Mouse (Mus musculus): Measurements from ENCODE around the gene Umod.
A peak's percentile ranks its signal among the peaks of the same experiment; 100 is the strongest.

Gene Umod

GRCm38 (mm10) chr7:119479256-119479655 lies at the start of gene Umod:
Umod (minus strand) TSS chr7:119479282.
- no peak for DNase-seq (ENCODE audit: low read depth, low spot score)

DNA sequence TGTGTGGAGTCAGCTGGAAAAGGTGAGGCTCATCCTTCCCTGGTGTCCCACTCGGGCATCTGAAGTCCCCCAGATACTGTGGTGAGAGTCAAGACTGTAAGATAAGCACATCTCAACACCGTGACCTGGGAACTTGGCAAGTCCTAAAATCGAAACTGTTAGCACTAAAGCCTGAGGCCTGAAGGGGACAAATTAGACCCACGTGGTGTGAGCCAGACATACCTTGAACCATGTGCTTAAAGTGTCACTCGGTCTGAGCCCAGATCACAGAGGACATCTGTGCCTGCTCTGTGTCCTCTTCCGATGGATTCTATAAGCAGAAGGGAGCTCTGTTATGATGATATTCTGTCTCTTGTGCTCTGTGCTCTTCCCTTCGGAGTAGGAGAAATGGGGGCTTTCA lies 49.5 kb upstream of the Umod start:
- DNase-seq (ENCODE audit: low read depth, low spot score): no peak

DNA sequence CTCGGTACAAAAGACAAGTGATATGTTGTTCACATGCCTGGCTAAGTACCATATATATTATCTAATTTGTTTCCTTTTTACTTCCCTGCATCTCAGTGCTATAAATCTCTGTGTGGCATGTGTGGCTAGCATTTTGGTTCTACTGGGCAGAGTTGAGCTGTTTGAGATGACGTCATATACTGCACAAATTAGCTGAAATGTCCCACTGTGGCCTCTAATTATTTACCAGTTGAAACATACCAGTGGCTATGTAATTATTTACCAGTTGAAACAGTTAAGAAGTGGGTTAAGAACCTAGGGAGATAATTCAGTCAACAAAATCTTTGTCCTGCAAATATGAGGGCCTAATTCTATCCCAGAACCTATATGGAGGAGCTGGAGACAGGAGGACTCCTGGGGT lies 48.5 kb upstream of the Umod start:
- DNase-seq (ENCODE audit: low read depth, low spot score): no peak

DNA sequence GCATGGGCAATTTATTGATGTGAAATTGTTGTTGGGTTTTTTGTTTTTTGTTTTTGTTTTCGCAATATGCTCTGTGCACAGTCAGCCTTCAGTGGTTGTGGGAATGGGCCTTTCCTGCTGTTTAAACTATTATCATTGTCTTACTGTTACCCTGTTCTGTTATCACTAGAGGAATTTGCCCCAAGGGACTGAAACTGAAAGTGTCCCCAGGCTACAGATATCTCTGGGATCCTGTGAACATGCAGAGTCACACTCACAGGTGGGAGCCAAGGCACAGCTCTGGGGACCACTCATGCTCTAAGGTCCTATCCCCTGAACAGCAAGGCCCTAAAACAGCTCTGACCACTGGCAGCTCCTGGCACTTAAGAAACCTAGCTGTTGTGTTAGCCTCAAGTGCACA lies 48.1 kb upstream of the Umod start:
- DNase-seq (ENCODE audit: low read depth, low spot score): no peak

DNA sequence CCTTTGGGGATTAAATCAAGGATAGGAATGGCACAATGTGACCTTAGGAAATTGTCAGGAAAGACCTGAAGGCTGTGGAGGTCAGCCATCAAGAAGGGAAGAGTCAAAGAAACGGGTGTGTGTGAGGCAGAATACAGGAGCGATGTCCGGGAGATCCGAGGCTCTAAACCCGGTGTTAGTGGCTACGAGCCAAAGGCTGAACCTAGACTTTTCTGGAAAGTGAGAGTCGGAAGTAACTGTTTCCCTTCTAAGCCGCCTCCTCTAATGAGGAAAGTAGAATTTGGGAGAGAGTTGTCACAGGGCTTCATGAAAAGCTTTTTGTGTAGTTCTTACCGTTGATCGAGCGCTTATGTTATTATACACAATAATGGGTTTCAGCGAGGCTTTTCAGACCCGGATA lies 47.4 kb upstream of the Umod start:
- DNase-seq (ENCODE audit: low read depth, low spot score): no peak

- no peak for DNase-seq (ENCODE audit: low read depth, low spot score)
Observed at GRCm38 (mm10) chr7:119525881-119526281, 46.8 kb upstream of the Umod start.

DNA sequence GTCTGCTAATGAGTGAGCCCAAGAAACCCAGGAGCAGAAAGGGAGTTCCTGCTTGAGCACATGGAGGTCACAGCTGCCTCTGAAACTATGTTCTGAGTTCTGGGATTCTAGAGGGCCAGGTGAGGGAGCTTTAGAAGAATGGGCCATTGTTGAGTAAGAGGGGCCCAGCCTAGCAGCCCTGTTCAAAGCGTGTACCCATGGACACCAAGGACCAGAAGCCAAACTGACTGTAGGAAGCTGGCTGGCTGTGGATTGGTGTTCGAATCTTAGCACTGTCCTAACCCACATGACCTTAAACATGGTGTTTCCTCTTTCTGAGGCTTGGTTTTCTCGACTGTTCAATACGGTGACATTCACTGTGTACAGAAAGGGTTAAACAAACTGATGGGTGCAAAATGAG lies 44.3 kb upstream of the Umod start, which contains the start of gene Pdilt:
Pdilt (minus strand) TSS at position 101 of the 400 bp plus-strand sequence.
- no peak for DNase-seq (ENCODE audit: low read depth, low spot score)

- no peak for DNase-seq (ENCODE audit: low read depth, low spot score)
Observed at GRCm38 (mm10) chr7:119522385-119522784, 43.3 kb upstream of the Umod start.

DNA sequence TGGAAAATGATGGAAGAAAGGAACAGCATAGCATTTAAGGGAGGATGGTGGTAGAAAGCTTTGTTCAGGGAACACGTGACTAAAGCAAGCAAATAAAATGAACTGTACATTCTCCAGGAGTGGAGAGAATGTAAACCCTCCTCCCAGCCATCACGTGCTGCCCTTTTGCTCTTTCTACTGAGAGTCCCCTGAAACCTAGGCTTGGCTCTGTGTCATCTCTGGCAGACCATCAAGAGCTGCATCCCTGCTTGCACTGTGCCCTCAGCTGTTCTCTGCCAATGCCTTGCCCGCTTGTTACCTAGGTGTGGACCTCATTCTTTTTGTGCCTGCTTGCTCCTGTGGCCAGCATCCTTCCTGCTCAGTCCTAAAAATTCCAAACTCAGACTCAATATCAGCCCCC lies 42.7 kb upstream of the Umod start:
- DNase-seq (ENCODE audit: low read depth, low spot score): no peak

GRCm38 (mm10) chr7:119519654-119520053 lies 40.6 kb upstream of the Umod start:
- DNase-seq (ENCODE audit: low read depth, low spot score): peak; percentile 26

DNA sequence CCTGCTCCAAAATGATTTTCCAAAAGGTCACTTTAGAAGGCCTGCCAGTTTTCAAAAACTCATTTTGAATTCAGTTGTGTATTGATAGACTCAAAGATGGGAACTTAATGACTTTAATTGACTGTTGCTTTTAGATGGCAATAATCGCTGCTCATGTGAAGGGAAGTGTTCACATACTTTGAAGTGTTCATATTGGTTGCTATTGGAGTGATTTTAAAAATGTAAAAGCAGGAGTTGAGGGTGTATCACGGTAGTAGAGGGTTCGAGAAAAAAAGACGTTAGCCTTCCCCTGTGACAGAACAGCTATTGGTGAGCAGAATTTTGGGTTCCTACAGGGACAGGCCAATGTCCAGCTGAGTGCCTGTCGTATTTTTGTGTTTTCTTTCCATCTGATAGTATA lies 40.1 kb upstream of the Umod start, which contains the start of gene Acsm5:
Acsm5 (plus strand) TSS at position 301 of the 400 bp plus-strand sequence.
- DNase-seq (ENCODE audit: low read depth, low spot score): no peak

- DNase-seq (ENCODE audit: low read depth, low spot score): no peak
Observed at GRCm38 (mm10) chr7:119516272-119516558, 37.1 kb upstream of the Umod start.

DNA sequence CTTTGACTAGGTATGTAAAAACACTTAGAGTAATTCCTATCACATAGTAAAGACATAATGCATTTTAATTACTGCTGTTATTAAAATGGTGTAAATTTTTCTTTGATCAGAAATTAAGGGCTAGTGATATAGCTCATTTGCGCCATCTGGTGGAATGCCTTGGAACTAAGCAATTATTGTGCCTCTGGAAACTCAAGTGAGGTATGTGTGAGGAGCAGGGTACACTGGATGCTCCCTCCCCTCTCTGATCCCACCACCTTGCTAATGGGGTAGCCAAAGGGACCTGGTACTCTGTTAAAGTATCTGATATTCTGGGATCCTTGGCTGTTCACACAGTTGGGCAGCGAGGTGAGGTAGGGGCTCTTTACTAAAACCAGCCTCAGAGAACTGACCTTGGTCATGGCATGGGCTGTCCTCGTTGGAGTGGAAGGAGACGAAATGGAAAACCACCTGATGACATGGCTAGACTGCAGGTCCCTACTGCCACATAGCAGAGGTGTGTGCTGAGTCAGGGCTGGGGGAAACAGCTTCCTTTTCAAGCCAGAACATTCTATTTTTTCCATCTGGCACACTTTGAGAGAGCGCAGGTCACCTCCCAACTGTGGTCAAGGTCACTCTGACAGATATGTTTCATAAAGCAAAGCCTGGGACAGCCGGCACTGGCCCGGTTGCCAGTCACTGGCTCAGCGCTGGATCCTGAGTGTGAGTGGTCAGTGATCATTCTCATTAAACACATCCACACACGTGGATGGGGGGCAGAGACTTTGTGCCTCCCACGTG lies 36.6 kb upstream of the Umod start:
- peak; percentile 37 for DNase-seq (ENCODE audit: low read depth, low spot score)

DNA sequence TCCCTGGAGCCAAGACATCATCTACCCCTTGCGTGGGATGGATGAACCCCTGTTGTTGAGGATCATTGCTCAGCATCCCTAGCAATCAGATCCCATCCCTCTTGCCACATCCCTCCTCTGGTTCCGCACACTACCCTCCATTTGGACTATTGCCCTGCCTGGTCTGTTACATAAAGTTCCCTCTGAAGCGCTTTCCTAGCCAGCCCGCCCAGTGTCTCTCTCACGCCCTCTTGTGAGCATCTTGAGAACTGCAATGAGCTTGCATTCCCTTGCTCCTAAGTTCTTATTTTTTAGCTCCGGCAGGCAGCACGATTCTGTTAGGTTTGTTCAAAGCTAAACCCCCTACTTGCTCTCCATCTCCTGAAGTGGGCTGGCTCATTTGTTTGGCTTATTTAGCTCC lies 34.0 kb upstream of the Umod start:
- DNase-seq (ENCODE audit: low read depth, low spot score): no peak

GRCm38 (mm10) chr7:119511143-119511542 lies 32.1 kb upstream of the Umod start:
- no peak for DNase-seq (ENCODE audit: low read depth, low spot score)

DNA sequence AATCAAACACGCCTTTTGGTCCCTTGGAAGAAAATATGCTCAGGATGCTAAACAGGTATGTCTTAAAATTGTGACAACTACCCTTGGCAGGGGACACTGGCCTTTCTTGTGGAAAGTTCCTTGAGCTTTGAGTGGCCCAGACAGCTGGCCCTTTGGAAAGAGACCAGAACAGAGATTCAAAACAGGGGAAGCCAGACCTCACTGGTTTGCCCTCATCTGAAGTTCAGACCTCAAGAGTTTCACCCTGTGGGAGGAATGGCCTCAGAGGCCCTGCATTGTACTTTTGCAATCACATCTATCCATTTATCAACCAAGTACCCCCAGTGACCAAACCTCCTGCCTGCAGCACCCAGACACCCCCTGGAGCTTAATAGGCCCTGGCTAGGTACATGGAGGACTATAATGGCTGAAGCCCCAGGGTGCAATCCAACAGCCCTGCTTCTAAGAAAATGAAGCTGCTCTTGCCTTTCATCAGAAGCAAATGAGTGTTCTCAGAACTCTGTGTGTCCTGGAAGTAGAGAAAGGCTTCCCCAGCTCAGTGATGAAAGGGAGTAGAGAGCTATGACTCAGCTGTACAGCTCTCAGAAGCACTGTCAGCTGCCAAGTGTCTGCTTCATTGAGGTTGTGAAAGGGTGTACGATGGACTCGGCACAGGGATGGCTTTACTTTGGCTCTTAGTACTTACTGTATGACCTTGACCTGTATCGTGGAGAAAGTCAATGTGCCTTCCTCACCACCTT lies 11.1 kb upstream of the Umod start:
- DNase-seq (ENCODE audit: low read depth, low spot score): no peak

GRCm38 (mm10) chr7:119486683-119487082 lies 7.6 kb upstream of the Umod start:
- no peak for DNase-seq (ENCODE audit: low read depth, low spot score)

GRCm38 (mm10) chr7:119484154-119484553 lies 5.1 kb upstream of the Umod start:
- no peak for DNase-seq (ENCODE audit: low read depth, low spot score)

- peak; percentile 1 for DNase-seq (ENCODE audit: low read depth, low spot score)
Observed at GRCm38 (mm10) chr7:119476500-119477389, 2.3 kb downstream of the Umod start.

DNA sequence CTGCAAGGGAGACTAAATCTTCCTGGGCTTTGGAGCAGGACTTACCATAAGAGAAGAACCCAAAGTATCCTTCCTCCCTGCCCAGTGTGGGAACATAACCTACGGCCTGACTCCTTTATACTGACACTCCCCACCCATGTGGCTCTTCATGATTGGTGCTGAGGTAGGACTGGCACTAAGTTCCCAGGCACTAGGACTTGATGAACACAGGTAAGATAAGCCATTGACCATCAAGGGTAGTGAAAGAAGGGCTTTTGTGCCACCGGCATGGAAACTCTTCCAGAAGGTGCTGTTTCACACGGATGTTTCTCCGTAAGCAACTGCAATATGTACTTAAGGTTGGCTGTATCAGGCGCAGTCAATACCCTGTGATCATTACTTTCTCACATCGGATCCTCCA lies 19.9 kb downstream of the Umod start, which contains the start of gene Gp2:
Gp2 (minus strand) TSS at position 101 of the 400 bp plus-strand sequence.
- no peak for DNase-seq (ENCODE audit: low read depth, low spot score)

DNA sequence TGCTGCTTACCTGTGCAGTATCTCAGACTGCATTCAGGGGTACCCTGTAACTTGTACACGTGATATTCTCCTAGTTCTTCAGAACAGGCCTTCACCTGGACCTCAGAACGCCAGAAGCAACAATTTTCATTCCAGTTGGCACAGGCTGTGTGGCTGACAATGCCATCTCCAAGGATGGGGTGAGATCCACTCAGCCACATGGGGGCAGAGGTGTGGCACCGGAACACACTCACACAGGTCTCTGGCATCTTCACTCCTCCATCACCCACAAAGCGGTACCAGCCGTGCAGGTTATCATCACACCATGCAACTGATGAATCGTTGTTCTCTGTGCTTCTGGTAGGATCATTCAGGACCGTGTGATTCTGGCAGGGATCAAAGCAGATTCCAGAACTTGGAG lies 24.9 kb downstream of the Umod start:
- DNase-seq (ENCODE audit: low read depth, low spot score): no peak

GRCm38 (mm10) chr7:119443849-119444248 lies 35.2 kb downstream of the Umod start:
- no peak for DNase-seq (ENCODE audit: low read depth, low spot score)
